Mouse (Mus musculus) liver, embryonic 14.5 days (tissue): ENCODE results near the gene Crb2. TPM values are rescaled to one million over a fixed set of nuclear protein-coding genes. Genes with fewer than 3 reads are reported as not detected.

Experiments used
- ATAC-seq: fragments of 200-750 bp; cut with Nextera tagmentation; 2 replicates; pipeline ENCODE4 v1.8.0; 2017; ENCODE audit warnings: moderate number of reproducible peaks, mild to moderate bottlenecking, moderate library complexity; ENCODE audit not compliant: insufficient read depth
- DNase-seq, 3 experiments: peaks; one replicate each; pipeline ENCODE4 v3.0.0-alpha.2; 2012 to 2013; ENCODE audit warnings: low read depth in 3 of 3, low spot score in 3 of 3
- H3K27ac ChIP-seq: fragments of 300-500 bp; sonication (generic); 2 replicates; pipeline ENCODE4 v1.5.1; 2014; ENCODE audit warnings: moderate library complexity, mild to moderate bottlenecking, control low read depth, inconsistent platforms
- H3K27me3 ChIP-seq: fragments of 300-500 bp; sonication (generic); 2 replicates; pipeline ENCODE4 v1.6.1; 2014; ENCODE audit warnings: mild to moderate bottlenecking, low read length, moderate library complexity; ENCODE audit not compliant: control insufficient read depth, insufficient read depth
- H3K36me3 ChIP-seq: fragments of 300-500 bp; sonication (generic); replicated peaks from 2 replicates; pipeline ENCODE4 v1.6.1; 2014; ENCODE audit warnings: low read depth; ENCODE audit not compliant: control insufficient read depth, insufficient read depth
- H3K4me1 ChIP-seq, 2 experiments: fragments of 200-500 bp in 1 of 2; fragments of 300-500 bp in 1 of 2; sonication (generic) in 1 of 2; replicated peaks; 2 replicates each; pipeline ENCODE4 v1.6.1; 2012 to 2014; ENCODE audit warnings: antibody characterized with exemption in 1 of 2, inconsistent platforms in 1 of 2, low read length in 1 of 2; ENCODE audit not compliant: control insufficient read depth in 2 of 2, insufficient read depth in 2 of 2
- H3K4me2 ChIP-seq: fragments of 300-500 bp; sonication (generic); 2 replicates; pipeline ENCODE4 v1.6.1; 2014; ENCODE audit warnings: low read depth, mild to moderate bottlenecking, control low read depth, moderate library complexity
- H3K4me3 ChIP-seq, 2 experiments: fragments of 200-500 bp in 1 of 2; fragments of 300-500 bp in 1 of 2; sonication (generic) in 1 of 2; 2 replicates each; pipeline ENCODE4 v1.5.1; 2012 to 2014; ENCODE audit warnings: low read depth in 2 of 2, low read length in 2 of 2, mild to moderate bottlenecking in 2 of 2, control low read depth in 1 of 2, inconsistent platforms in 1 of 2, moderate library complexity in 1 of 2; ENCODE audit not compliant: insufficient read depth in 1 of 2
- H3K9ac ChIP-seq: fragments of 300-500 bp; sonication (generic); replicated peaks from 2 replicates; pipeline ENCODE4 v1.6.1; 2014; ENCODE audit warnings: mild to moderate bottlenecking, control low read depth, moderate library complexity
- H3K9me3 ChIP-seq: fragments of 300-500 bp; sonication (generic); 2 replicates; pipeline ENCODE4 v1.6.1; 2016; ENCODE audit warnings: low read length, mixed read lengths; ENCODE audit not compliant: control insufficient read depth
- CTCF ChIP-seq: IDR thresholded peaks from 2 replicates; pipeline ENCODE4 v1.5.1; 2016; ENCODE audit warnings: antibody characterized with exemption, low read depth, control low read depth
- EP300 ChIP-seq: IDR thresholded peaks from 2 replicates; pipeline ENCODE4 v1.6.1; 2016; ENCODE audit warnings: antibody characterized with exemption, low read depth
- WGBS: fragments of 180-500 bp; shearing (Covaris S2); extraction: QIAGEN DNeasy Blood & Tissue Kit; methylation state at CpG from one replicate; pipeline ENCODE4 v1.1.7; 2014; ENCODE audit not compliant: insufficient replicate concordance; 5-methylcytosine and 5-hydroxymethylcytosine counted together
- polyA plus RNA-seq, 2 experiments: library from polyadenylated mRNA; depleted of rRNA in 1 of 2; stranded (reverse) in 1 of 2; unstranded in 1 of 2; fragments of >200 nt; fragmentation: Nextera tagmentation in 1 of 2; extraction: Ambion mirVana in 1 of 2; gene quantifications; 2 replicates each; pipeline versions ENCODE4 v1.2.1 to v1.2.3; 2012 to 2014

Crb2 gene
- polyA plus RNA-seq, 2 experiments = 0.10 to 0.17 TPM

DNA sequence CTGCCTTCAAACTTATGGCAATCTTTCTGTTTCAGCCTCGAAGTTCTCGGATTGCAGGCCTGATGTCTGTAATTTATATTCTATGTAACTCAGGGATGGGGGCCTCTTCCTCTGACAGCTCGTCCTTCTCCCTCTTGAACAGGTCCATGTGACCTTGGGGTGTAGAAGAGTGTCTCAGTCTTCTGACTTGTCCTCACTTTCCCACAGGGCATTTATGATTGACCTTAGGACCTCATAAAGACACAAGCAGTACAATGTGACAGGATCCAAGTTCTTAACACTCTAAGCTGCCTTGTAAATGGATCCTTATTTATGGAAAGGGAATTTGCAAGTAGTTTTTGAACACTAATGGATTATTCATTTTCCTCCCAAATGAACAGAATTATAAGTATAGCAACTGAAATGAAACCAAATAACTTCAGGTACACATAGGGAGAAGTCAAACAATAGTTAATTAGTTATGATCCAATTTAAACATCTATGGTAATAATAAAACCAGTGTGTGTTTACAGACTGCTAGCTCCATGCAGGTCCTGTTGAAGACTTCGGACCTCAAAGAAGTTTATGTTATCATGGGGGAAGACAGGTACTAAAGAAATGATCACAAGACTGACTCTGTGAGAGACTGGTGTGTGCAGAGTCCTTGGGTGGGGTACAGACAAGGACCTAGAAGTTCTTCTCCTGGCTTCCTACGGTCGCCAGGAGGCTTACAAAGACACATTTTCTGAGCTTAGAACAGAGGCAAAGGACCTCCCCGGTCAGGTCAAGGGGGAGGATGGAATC, 62.3 kb downstream of the Crb2 start:
- H3K36me3 ChIP-seq = no peaks in the 10 kb centered on the region
- no peak overlapping the region for H3K4me3 ChIP-seq
- TF ChIP-seq CTCF = no peak
- no peak for TF ChIP-seq EP300
- no peak overlapping the region for H3K9ac ChIP-seq
- no peaks in the 10 kb centered on the region for H3K27me3 ChIP-seq
- H3K27ac ChIP-seq = no peak overlapping the region
- 68% methylated on average over 7 of the region's 7 CpGs for WGBS
- 0 out of 4 replicates have a peak, but pooled peaks cover 0 to 2% of the 10 kb centered on the region in 2 experiments for H3K4me1 ChIP-seq
- ATAC-seq (no peak), DNase-seq (no peak)
- no peaks in the 10 kb centered on the region for H3K9me3 ChIP-seq
- no peak overlapping the region for H3K4me2 ChIP-seq

DNA sequence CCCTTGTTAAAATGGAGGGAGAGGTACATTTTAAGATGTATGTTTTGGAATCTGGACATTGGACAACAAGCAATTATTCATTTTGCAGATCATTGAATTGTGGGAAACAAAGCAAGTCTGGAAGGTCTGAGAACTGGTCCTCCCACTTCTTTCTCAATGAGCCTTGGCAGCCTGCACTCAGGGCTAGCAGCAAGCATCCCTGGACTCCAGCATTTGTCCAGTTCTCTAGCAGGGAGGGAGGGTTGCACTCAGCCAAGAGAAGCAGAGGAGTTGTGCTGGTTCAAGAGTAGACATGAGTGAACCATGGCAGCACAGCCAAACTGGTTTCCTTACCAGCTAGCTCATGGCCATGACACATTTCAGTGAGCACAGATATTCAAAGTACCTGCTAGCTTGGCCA, 63.9 kb downstream of the Crb2 start:
- Histone ChIP-seq H3K4me3 (no peak overlapping the region), H3K4me1 (0 out of 4 replicates have a peak, but pooled peaks cover 0 to 2% of the 10 kb centered on the region in 2 experiments), H3K27me3 (no peaks in the 10 kb centered on the region), H3K4me2 (no peak overlapping the region), H3K9ac (no peak overlapping the region), H3K36me3 (no peaks in the 10 kb centered on the region), H3K9me3 (no peaks in the 10 kb centered on the region), H3K27ac (no peak overlapping the region)
- ATAC-seq (no peak), DNase-seq (no peak)
- no peak for TF ChIP-seq EP300
- no peak for TF ChIP-seq CTCF

DNA sequence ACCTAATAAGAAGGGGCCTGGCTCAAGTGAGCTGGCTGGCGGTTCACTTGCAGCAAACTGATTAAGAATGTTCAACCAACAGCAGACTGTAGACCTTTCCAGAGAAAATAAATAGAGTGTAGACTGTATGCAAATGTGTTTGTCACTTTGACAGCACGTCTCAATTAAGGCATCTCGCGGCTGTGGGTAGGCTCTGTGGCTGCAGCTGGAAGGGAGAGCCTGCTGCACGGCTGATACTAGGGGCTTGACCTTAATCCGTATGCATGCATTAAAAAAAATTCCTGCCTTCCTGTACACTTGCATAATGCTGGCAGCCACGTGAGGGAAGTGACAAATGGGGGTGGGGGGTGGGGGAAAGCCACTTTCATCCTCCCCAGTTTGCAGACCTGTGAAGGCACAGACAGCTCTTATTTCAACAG, 66.1 kb downstream of the Crb2 start:
- ATAC-seq (no peak), DNase-seq (no peak)
- H3K36me3 ChIP-seq = no peaks in the 10 kb centered on the region
- H3K27me3 ChIP-seq = no peaks in the 10 kb centered on the region
- WGBS = 27% methylated on average over 7 of the region's 7 CpGs
- TF ChIP-seq EP300 = no peak
- no peak for TF ChIP-seq CTCF
- H3K27ac ChIP-seq = no peak overlapping the region
- 0 out of 4 replicates have a peak, but pooled peaks cover 0 to 2% of the 10 kb centered on the region in 2 experiments for H3K4me1 ChIP-seq
- H3K9me3 ChIP-seq = no peaks in the 10 kb centered on the region
- H3K9ac ChIP-seq = no peak overlapping the region
- H3K4me2 ChIP-seq = no peak overlapping the region
- H3K4me3 ChIP-seq = no peak overlapping the region

DNA sequence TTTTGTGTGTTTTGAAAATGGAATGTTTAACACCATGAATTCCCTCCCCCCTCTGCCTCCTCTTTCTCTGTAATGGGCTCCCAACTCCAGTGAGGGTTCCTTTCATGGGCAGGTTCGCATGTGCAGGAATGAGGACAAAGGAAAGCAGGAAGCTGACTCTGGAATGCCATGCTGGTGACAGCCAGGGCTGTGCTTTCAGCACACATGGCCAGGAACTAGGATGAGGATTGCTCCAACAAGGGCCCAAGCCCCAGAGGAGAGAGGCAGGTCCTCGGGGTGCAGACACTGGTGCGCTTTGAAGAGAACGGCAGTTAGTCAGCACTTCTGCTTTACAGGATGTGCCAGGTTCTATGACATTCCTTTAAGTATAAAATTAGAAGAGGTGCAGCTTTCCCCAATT, 66.7 kb downstream of the Crb2 start:
- ATAC-seq = no peak
- Histone ChIP-seq H3K4me1 (0 out of 4 replicates have a peak, but pooled peaks cover 0 to 2% of the 10 kb centered on the region in 2 experiments), H3K9ac (no peak overlapping the region), H3K4me3 (no peak overlapping the region), H3K4me2 (no peak overlapping the region), H3K27ac (no peak overlapping the region), H3K9me3 (no peaks in the 10 kb centered on the region), H3K36me3 (no peaks in the 10 kb centered on the region), H3K27me3 (no peaks in the 10 kb centered on the region)
- WGBS = 54% methylated on average over 4 of the region's 4 CpGs
- no peak for DNase-seq
- TF ChIP-seq CTCF = no peak
- no peak for TF ChIP-seq EP300

Other genes starting within 250 kb of the Crb2 start
- gene Strbp, start 72.4 kb upstream of the Crb2 start, polyA plus RNA-seq (2012; rRNA removed) = 3.1 and 8.3 TPM in 2 replicates
- 16.4 and 18.7 TPM in 2 replicates for gene Strbp, start 72.4 kb upstream of the Crb2 start, polyA plus RNA-seq (2014; fragmentation: Nextera tagmentation; extraction: Ambion mirVana)